Mouse (Mus musculus): Measurements from ENCODE around the gene Sf1.

The Sf1 gene

GRCm38 (mm10) chr19:6400096-6401086, 36.9 kb downstream of the Sf1 start:
- DNase-seq: peak; percentile 28

GRCm38 (mm10) chr19:6401131-6401815, 37.8 kb downstream of the Sf1 start:
- DNase-seq: peak; percentile 84

GRCm38 (mm10) chr19:6401951-6402350, 38.5 kb downstream of the Sf1 start:
- peak; percentile 50 for DNase-seq

GRCm38 (mm10) chr19:6403869-6404268, 40.4 kb downstream of the Sf1 start:
- no peak for DNase-seq

GRCm38 (mm10) chr19:6405433-6405832, 41.9 kb downstream of the Sf1 start:
- no peak for DNase-seq

- DNase-seq: no peak
Observed at GRCm38 (mm10) chr19:6407109-6407508, 43.6 kb downstream of the Sf1 start.

- DNase-seq: no peak
Observed at GRCm38 (mm10) chr19:6407816-6408510, 44.5 kb downstream of the Sf1 start.

GRCm38 (mm10) chr19:6408749-6409148, 45.3 kb downstream of the Sf1 start:
- no peak for DNase-seq

- DNase-seq: no peak
Observed at GRCm38 (mm10) chr19:6409176-6409575, 45.7 kb downstream of the Sf1 start.

- DNase-seq: no peak
Observed at GRCm38 (mm10) chr19:6409936-6410335, 46.4 kb downstream of the Sf1 start.

GRCm38 (mm10) chr19:6412798-6413197, 49.3 kb downstream of the Sf1 start:
- DNase-seq: no peak

- peak; percentile 21 for DNase-seq
Observed at GRCm38 (mm10) chr19:6415454-6415853, 52.0 kb downstream of the Sf1 start.

- DNase-seq: no peak
Observed at GRCm38 (mm10) chr19:6416124-6416770, 52.8 kb downstream of the Sf1 start.

GRCm38 (mm10) chr19:6416894-6417761, 53.6 kb downstream of the Sf1 start:
- no peak for DNase-seq

GRCm38 (mm10) chr19:6418233-6418879, 54.9 kb downstream of the Sf1 start, which contains the start of gene Nrxn2:
Nrxn2 (plus strand) TSS chr19:6418731.
- peak; percentile 80 for DNase-seq

- DNase-seq: no peak
Observed at GRCm38 (mm10) chr19:6418984-6419692, 55.6 kb downstream of the Sf1 start.

GRCm38 (mm10) chr19:6419805-6420310, 56.4 kb downstream of the Sf1 start:
- DNase-seq: no peak

GRCm38 (mm10) chr19:6420481-6421210, 57.2 kb downstream of the Sf1 start:
- DNase-seq: no peak

- no peak for DNase-seq
Observed at GRCm38 (mm10) chr19:6421211-6421590, 57.7 kb downstream of the Sf1 start.

- no peak for DNase-seq
Observed at GRCm38 (mm10) chr19:6422014-6422413, 58.5 kb downstream of the Sf1 start.
